Mouse (Mus musculus) limb, embryonic 10.5 days (tissue): ENCODE measurements around the gene Micu1. TPM values are rescaled to one million over a fixed set of nuclear protein-coding genes. Genes with fewer than 3 reads are reported as not detected.

Experiments used
- DNase-seq: peaks from one replicate; pipeline ENCODE4 v3.0.0-alpha.2; 2017; ENCODE audit warnings: low spot score
- H3K27ac ChIP-seq: fragments of 300-500 bp; sonication (generic); 2 replicates; pipeline ENCODE4 v1.5.1; 2016; ENCODE audit warnings: mild to moderate bottlenecking
- H3K27me3 ChIP-seq: fragments of 300-500 bp; sonication (generic); 2 replicates; pipeline ENCODE4 v1.6.1; 2016; ENCODE audit warnings: low read depth, mild to moderate bottlenecking; ENCODE audit not compliant: poor library complexity, severe bottlenecking
- H3K36me3 ChIP-seq: fragments of 300-500 bp; sonication (generic); 2 replicates; pipeline ENCODE4 v1.6.1; 2016; ENCODE audit warnings: mild to moderate bottlenecking, moderate library complexity
- H3K4me1 ChIP-seq: fragments of 300-500 bp; sonication (generic); 2 replicates; pipeline ENCODE4 v1.6.1; 2016
- H3K4me3 ChIP-seq: fragments of 300-500 bp; sonication (generic); 2 replicates; pipeline ENCODE4 v1.5.1; 2016; ENCODE audit warnings: mild to moderate bottlenecking, moderate library complexity
- H3K9me3 ChIP-seq: fragments of 300-500 bp; sonication (generic); replicated peaks from 2 replicates; pipeline ENCODE4 v1.6.1; 2016; ENCODE audit warnings: mild to moderate bottlenecking
- WGBS: fragments of 180-500 bp; shearing (Covaris S2); methylation state at CpG from one replicate; pipeline ENCODE4 v1.1.7; 2016; 5-methylcytosine and 5-hydroxymethylcytosine counted together
- polyA plus RNA-seq: library from polyadenylated mRNA; unstranded; fragments of >200 nt; fragmentation: Nextera tagmentation; extraction: Ambion mirVana; gene quantifications from 2 replicates; pipeline ENCODE4 v1.2.1, GENCODE M21; 2016

Gene Micu1
- polyA plus RNA-seq, 1 experiment from 2014 or later: 52.4 TPM

DNA sequence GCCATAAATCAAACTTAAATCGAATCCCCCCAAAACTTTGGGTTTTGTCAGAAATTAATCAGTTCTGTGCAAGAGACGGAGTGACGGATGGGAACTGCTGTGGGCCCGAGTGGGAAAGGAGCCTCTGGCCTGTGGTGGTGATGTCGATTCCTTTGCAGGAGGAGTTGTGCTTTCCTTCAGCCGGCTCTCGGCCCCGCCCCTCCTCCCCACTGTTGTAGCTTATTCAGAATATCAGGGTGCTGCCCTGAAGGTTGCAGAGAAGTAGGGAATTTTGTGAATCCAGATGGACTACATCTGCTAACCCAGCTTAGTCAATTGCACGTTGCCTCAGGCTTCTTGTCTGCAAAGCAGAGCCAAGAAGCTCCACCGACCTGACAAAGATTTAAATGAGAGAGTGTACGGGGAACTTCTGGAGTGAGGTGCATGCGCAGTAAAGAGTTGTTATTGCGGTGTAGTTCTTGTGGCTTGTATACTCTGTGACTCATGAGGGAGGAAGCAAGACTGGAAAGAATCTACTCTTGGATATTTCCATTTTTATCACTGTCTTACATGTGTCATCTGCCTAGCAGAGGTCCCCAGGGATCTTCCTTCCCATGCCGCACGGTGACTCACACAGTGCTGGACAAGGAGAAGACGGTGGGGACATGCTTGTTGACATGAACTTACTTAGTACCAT is 123.0 kb downstream of the Micu1 start:
- Histone ChIP-seq H3K36me3 (peaks cover 31% of the 10 kb centered on the region), H3K9me3 (no peaks in the 10 kb centered on the region), H3K27ac (no peak overlapping the region), H3K4me3 (no peak overlapping the region), H3K4me1 (no peaks in the 10 kb centered on the region), H3K27me3 (no peaks in the 10 kb centered on the region)
- no peak for DNase-seq
- WGBS: 84% methylated on average over 16 of the region's 16 CpGs

- Histone ChIP-seq H3K27me3 (no peaks in the 10 kb centered on the region), H3K4me1 (no peaks in the 10 kb centered on the region), H3K27ac (no peak overlapping the region), H3K9me3 (no peaks in the 10 kb centered on the region), H3K36me3 (peaks cover 37% of the 10 kb centered on the region), H3K4me3 (no peak overlapping the region)
- 93% methylated on average over 6 of the region's 6 CpGs for WGBS
- no peak for DNase-seq
Measured at GRCm38 (mm10) chr10:59829886-59830285, 127.6 kb downstream of the Micu1 start.

DNA sequence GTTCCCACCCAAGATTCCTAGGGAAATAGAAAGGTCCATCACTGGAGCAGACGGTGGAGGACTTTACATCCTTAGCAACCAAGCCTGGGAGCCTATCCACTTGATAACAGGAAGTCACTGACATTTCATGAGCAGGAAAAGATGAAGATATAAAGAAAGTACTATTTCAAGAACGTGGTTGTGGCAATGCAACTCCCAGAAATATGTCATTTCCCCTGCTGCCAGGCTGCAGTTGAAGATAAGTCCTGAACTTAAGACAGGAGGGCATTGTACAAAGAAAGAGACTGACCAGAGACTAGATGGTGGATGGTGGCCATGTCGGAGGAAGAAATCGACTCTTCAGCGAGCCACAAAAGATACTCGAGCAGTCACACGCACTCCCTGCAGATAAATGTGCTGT is 129.7 kb downstream of the Micu1 start:
- WGBS: 94% methylated on average over 7 of the region's 7 CpGs
- peaks cover 36% of the 10 kb centered on the region for H3K36me3 ChIP-seq

DNA sequence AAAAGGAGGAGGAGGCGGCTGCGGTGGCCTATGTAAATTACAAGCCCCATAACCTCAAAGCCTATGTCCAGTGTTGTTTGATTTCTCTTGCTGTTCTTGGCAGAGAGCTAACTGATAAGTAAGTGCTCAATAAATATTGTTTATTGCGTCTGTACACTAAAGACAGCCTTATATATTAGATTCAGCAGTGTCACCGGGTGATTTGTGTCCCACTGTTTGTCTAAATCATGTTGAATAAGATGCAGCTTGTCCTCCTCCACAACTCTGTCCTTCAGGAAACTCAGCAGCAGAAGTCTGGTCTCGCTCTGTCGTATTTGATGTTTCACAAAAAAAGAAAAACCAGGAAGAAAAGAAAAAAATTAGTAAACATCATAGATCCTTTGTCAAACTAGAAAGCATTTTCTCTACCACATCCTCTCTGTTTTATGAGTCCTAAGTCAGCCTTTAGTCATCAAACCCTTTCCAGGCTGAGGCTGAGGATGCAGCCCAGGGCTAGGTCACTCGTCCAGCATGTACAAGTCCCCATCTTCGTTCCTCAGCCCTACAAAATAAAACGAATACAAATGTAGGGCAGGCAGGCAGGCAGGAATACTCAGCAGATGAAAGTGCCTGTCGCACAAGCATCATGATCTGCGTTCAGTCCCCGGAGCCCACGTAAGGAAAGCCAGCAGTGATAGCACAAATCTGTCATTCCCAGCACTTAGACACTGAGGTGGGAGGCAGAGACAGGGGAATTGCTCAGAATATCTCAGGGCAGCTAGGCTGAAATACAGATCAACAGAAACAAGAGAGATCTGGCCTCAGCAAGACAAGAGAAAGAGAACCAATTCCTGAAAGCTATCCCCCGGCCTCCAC is 133.3 kb downstream of the Micu1 start:
- 89% methylated on average over 14 of the region's 14 CpGs for WGBS
- no peak overlapping the region for H3K4me3 ChIP-seq
- no peak for DNase-seq
- peaks cover 6% of the 10 kb centered on the region; the same call in 1 of the 2 replicates for H3K36me3 ChIP-seq
- no peaks in the 10 kb centered on the region for H3K9me3 ChIP-seq
- H3K27me3 ChIP-seq: no peaks in the 10 kb centered on the region
- H3K4me1 ChIP-seq: no peaks in the 10 kb centered on the region
- H3K27ac ChIP-seq: no peak overlapping the region

More for the DNA sequence above, 129.7 kb downstream of the Micu1 start:
- Histone ChIP-seq H3K4me3 (no peak overlapping the region), H3K27me3 (no peaks in the 10 kb centered on the region), H3K4me1 (no peaks in the 10 kb centered on the region), H3K27ac (no peak overlapping the region), H3K9me3 (no peaks in the 10 kb centered on the region)
- DNase-seq: no peak

GRCm38 (mm10) chr10:59837490-59837889 is 135.2 kb downstream of the Micu1 start:
- 93% methylated on average over 5 of the region's 5 CpGs for WGBS
- DNase-seq: no peak
- no peaks in the 10 kb centered on the region for H3K9me3 ChIP-seq
- no peak overlapping the region for H3K4me3 ChIP-seq
- 0 out of 2 replicates have a peak, but pooled peaks cover 2% of the 10 kb centered on the region for H3K36me3 ChIP-seq
- H3K27ac ChIP-seq: no peak overlapping the region
- no peaks in the 10 kb centered on the region for H3K4me1 ChIP-seq
- no peaks in the 10 kb centered on the region for H3K27me3 ChIP-seq

DNA sequence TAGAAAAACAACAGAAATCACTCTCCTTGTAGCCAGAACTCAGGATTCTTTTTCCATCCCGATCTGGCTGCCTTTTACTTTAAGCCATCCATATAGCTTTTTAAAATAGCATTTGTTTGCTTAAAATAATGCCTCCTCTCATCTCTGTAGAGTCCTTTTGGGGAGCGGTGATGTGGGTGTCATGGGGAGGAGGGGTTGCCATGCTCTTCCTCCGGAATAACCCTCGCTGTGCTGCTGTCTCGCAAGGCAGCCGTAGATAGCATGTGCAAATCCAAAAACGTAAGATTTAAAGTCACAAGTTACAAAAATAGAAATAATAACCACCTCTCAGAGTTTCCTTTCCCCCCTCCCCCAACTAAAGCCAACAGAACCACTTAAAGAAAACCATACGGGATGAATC is 139.2 kb downstream of the Micu1 start:
- H3K27ac ChIP-seq: no peak overlapping the region
- H3K27me3 ChIP-seq: no peaks in the 10 kb centered on the region
- 93% methylated on average over 8 of the region's 8 CpGs for WGBS
- H3K4me3 ChIP-seq: no peak overlapping the region
- H3K9me3 ChIP-seq: no peaks in the 10 kb centered on the region
- no peak for DNase-seq
- peaks cover 16% of the 10 kb centered on the region for H3K4me1 ChIP-seq
- no peaks in the 10 kb centered on the region for H3K36me3 ChIP-seq

GRCm38 (mm10) chr10:59843125-59843524 is 140.8 kb downstream of the Micu1 start:
- no peak overlapping the region for H3K27ac ChIP-seq
- no peaks in the 10 kb centered on the region for H3K27me3 ChIP-seq
- peaks cover 16% of the 10 kb centered on the region for H3K4me1 ChIP-seq
- no peak overlapping the region for H3K4me3 ChIP-seq
- DNase-seq: no peak
- no peaks in the 10 kb centered on the region for H3K9me3 ChIP-seq
- WGBS: 38% methylated on average over 5 of the region's 5 CpGs
- H3K36me3 ChIP-seq: no peaks in the 10 kb centered on the region

DNA sequence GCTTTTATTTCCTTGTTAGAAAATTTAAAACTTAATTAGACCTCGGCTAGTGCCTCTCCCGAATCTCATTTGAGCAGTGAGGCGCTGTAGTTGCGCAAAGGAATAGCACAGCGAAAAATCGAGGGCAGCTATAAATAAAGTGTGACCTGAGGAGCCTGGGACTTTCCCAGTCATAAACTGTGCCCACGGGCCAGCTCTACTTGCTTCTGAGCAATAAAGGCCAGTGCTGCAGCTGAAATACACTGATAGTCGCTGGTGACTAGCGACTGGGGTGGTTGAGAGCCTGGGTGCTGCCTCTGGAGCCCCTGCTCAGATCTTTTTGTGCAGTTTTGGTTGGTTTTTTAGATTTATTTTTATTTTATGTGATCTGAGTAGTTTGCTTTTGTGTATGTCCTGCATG is 142.4 kb downstream of the Micu1 start:
- Histone ChIP-seq H3K9me3 (no peaks in the 10 kb centered on the region), H3K4me1 (peaks cover 30% of the 10 kb centered on the region), H3K36me3 (no peaks in the 10 kb centered on the region), H3K27me3 (no peaks in the 10 kb centered on the region), H3K4me3 (no peak overlapping the region), H3K27ac (no peak overlapping the region)
- 71% methylated on average over 9 of the region's 9 CpGs for WGBS
- DNase-seq: no peak

GRCm38 (mm10) chr10:59846416-59846815 is 144.1 kb downstream of the Micu1 start:
- Histone ChIP-seq H3K36me3 (0 out of 2 replicates have a peak, but pooled peaks cover 2% of the 10 kb centered on the region), H3K4me3 (no peak overlapping the region), H3K27ac (no peak overlapping the region), H3K9me3 (no peaks in the 10 kb centered on the region), H3K27me3 (no peaks in the 10 kb centered on the region), H3K4me1 (peaks cover 32% of the 10 kb centered on the region)
- DNase-seq: no peak
- WGBS: 83% methylated on average over 6 of the region's 6 CpGs

GRCm38 (mm10) chr10:59848079-59848877 is 146.0 kb downstream of the Micu1 start:
- WGBS: 83% methylated on average over 11 of the region's 11 CpGs
- H3K27ac ChIP-seq: peak overlapping the region; percentile 15; the same call in 1 of the 2 replicates
- H3K4me3 ChIP-seq: no peak overlapping the region
- H3K4me1 ChIP-seq: peaks cover 32% of the 10 kb centered on the region
- H3K9me3 ChIP-seq: no peaks in the 10 kb centered on the region
- 0 out of 2 replicates have a peak, but pooled peaks cover 2% of the 10 kb centered on the region for H3K36me3 ChIP-seq
- no peak for DNase-seq
- H3K27me3 ChIP-seq: no peaks in the 10 kb centered on the region

DNA sequence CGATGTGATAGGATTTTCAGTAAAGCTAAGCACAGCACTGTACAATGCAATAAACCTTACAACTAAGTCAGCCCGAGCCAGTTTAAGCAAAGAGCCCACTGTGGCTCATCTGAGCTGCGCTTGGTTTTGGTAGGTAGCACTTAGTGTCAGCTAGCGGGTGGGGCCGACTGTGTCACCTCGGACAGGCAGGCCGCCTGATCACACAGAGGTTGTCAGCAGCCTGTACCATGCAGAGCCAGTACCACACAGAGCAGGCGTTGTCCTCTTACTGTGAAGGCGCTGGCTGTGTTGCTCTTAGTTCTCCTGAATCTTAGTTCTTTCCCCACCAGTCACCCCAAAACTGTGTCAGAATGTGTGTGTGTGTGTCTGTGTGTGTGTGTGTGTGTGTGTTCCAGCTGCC is 146.7 kb downstream of the Micu1 start:
- Histone ChIP-seq H3K4me1 (peaks cover 27% of the 10 kb centered on the region), H3K4me3 (no peak overlapping the region), H3K27me3 (no peaks in the 10 kb centered on the region), H3K9me3 (no peaks in the 10 kb centered on the region), H3K36me3 (0 out of 2 replicates have a peak, but pooled peaks cover 2% of the 10 kb centered on the region), H3K27ac (0 out of 2 replicates have a peak overlapping the region, but pooled peaks have one; percentile 9)
- no peak for DNase-seq
- 59% methylated on average over 9 of the region's 9 CpGs for WGBS

- H3K27ac ChIP-seq: peak overlapping the region; percentile 9
- 81% methylated on average over 7 of the region's 7 CpGs for WGBS
Measured at GRCm38 (mm10) chr10:59849371-59849770, 147.1 kb downstream of the Micu1 start.

More at GRCm38 (mm10) chr10:59849371-59849770, 147.1 kb downstream of the Micu1 start:
- Histone ChIP-seq H3K4me3 (no peak overlapping the region), H3K36me3 (0 out of 2 replicates have a peak, but pooled peaks cover 2% of the 10 kb centered on the region), H3K27me3 (no peaks in the 10 kb centered on the region), H3K9me3 (no peaks in the 10 kb centered on the region), H3K4me1 (peaks cover 22% of the 10 kb centered on the region)
- DNase-seq: no peak
